Mouse (Mus musculus) effector memory CD4-positive, alpha-beta T cell, adult 5 months (primary cell): ENCODE data around the gene Gm10491. TPM values are rescaled to one million over a fixed set of nuclear protein-coding genes. Genes with fewer than 3 reads are reported as not detected.

ENCODE experiments used
- polyA plus RNA-seq: library from polyadenylated mRNA; unstranded; fragments of 100-300 nt; shearing (Covaris generic); gene quantifications from one replicate; pipeline ENCODE4 v1.2.1, GENCODE M21; 2017

Gene Gm10491
- polyA plus RNA-seq: not detected

GRCm38 (mm10) chrX:7907735-7908134, at the start of gene Gm10491:
Gene Gm10491 (minus strand): TSS chrX:7907835.

GRCm38 (mm10) chrX:7947108-7947899, 39.7 kb upstream of the Gm10491 start, which contains the start of gene Hdac6:
Gene Hdac6 (minus strand): TSS chrX:7947889.

GRCm38 (mm10) chrX:7928270-7928790, 20.7 kb upstream of the Gm10491 start, which contains the start of gene Eras:
Gene Eras (minus strand): TSS chrX:7928607.

GRCm38 (mm10) chrX:7919601-7920383, 12.2 kb upstream of the Gm10491 start, which contains the start of gene Pcsk1n:
Gene Pcsk1n (plus strand): TSS chrX:7919822.

GRCm38 (mm10) chrX:7909242-7909641, 1.6 kb upstream of the Gm10491 start, which contains the start of gene Gm10490:
Gene Gm10490 (plus strand): TSS chrX:7909542.

GRCm38 (mm10) chrX:7898880-7899874, 8.5 kb downstream of the Gm10491 start, which contains the start of the genes Pqbp1 and Timm17b:
Gene Pqbp1 (minus strand): TSS chrX:7899269.
Gene Timm17b (plus strand): TSS chrX:7899357.

GRCm38 (mm10) chrX:7883841-7884567, 23.6 kb downstream of the Gm10491 start, which contains the start of gene Slc35a2:
Gene Slc35a2 (plus strand): TSS chrX:7884028.

GRCm38 (mm10) chrX:7878007-7878419, 29.6 kb downstream of the Gm10491 start, which contains the start of gene Pim2:
Gene Pim2 (plus strand): TSS chrX:7878262.

Other genes starting within 250 kb of the Gm10491 start
- 30.3 TPM for gene Plp2, start 236.4 kb downstream of the Gm10491 start, polyA plus RNA-seq
- not detected for gene Magix, start 226.6 kb downstream of the Gm10491 start, polyA plus RNA-seq
- gene Gpkow, start 210.7 kb downstream of the Gm10491 start, polyA plus RNA-seq: 68.3 TPM
- 98.4 TPM for gene Wdr45, start 193.5 kb downstream of the Gm10491 start, polyA plus RNA-seq
- gene Gm45208, start 185.6 kb downstream of the Gm10491 start, polyA plus RNA-seq: not detected
- 19.8 TPM for gene Praf2, start 179.4 kb downstream of the Gm10491 start, polyA plus RNA-seq
- gene Ccdc120, start 156.9 kb downstream of the Gm10491 start, polyA plus RNA-seq: 0.12 TPM
- gene Tfe3, start 145.3 kb downstream of the Gm10491 start, polyA plus RNA-seq: 64.9 TPM
- 104 TPM for gene Gripap1, start 118.1 kb downstream of the Gm10491 start, polyA plus RNA-seq
- 0.19 TPM for gene Kcnd1, start 85.5 kb downstream of the Gm10491 start, polyA plus RNA-seq
- gene Otud5, start 66.5 kb downstream of the Gm10491 start, polyA plus RNA-seq: 191 TPM
- 233 TPM for gene Pim2, start 29.6 kb downstream of the Gm10491 start, polyA plus RNA-seq
- gene Slc35a2, start 23.8 kb downstream of the Gm10491 start, polyA plus RNA-seq: 38.7 TPM
- 170 TPM for gene Pqbp1, start 8.6 kb downstream of the Gm10491 start, polyA plus RNA-seq
- gene Timm17b, start 8.5 kb downstream of the Gm10491 start, polyA plus RNA-seq: 101 TPM
- gene Gm10490, start 1.7 kb upstream of the Gm10491 start, polyA plus RNA-seq: not detected
- gene Pcsk1n, start 12.0 kb upstream of the Gm10491 start, polyA plus RNA-seq: not detected
- not detected for gene Eras, start 20.8 kb upstream of the Gm10491 start, polyA plus RNA-seq
- 12.9 TPM for gene Hdac6, start 40.1 kb upstream of the Gm10491 start, polyA plus RNA-seq
- not detected for gene Gata1, start 70.2 kb upstream of the Gm10491 start, polyA plus RNA-seq
- gene Glod5, start 110.7 kb upstream of the Gm10491 start, polyA plus RNA-seq: not detected
- gene Suv39h1, start 166.9 kb upstream of the Gm10491 start, polyA plus RNA-seq: 22.0 TPM
- 51.5 TPM for gene Was, start 182.7 kb upstream of the Gm10491 start, polyA plus RNA-seq
- 19.5 TPM for gene Wdr13, start 225.1 kb upstream of the Gm10491 start, polyA plus RNA-seq
- gene Rbm3, start 238.0 kb upstream of the Gm10491 start, polyA plus RNA-seq: 967 TPM